Mouse (Mus musculus) liver, embryonic 14.5 days (tissue): ENCODE measurements around the gene Duxbl3. TPM values are rescaled to one million over a fixed set of nuclear protein-coding genes. Genes with fewer than 3 reads are reported as not detected.

Source experiments
- ATAC-seq: fragments of 200-750 bp; cut with Nextera tagmentation; 2 replicates; pipeline ENCODE4 v1.8.0; 2017; ENCODE audit warnings: moderate number of reproducible peaks, mild to moderate bottlenecking, moderate library complexity; ENCODE audit not compliant: insufficient read depth
- DNase-seq, 3 experiments: peaks; one replicate each; pipeline ENCODE4 v3.0.0-alpha.2; 2012 to 2013; ENCODE audit warnings: low read depth in 3 of 3, low spot score in 3 of 3
- H3K27ac ChIP-seq: fragments of 300-500 bp; sonication (generic); 2 replicates; pipeline ENCODE4 v1.5.1; 2014; ENCODE audit warnings: moderate library complexity, mild to moderate bottlenecking, control low read depth, inconsistent platforms
- H3K27me3 ChIP-seq: fragments of 300-500 bp; sonication (generic); 2 replicates; pipeline ENCODE4 v1.6.1; 2014; ENCODE audit warnings: mild to moderate bottlenecking, low read length, moderate library complexity; ENCODE audit not compliant: control insufficient read depth, insufficient read depth
- H3K36me3 ChIP-seq: fragments of 300-500 bp; sonication (generic); replicated peaks from 2 replicates; pipeline ENCODE4 v1.6.1; 2014; ENCODE audit warnings: low read depth; ENCODE audit not compliant: control insufficient read depth, insufficient read depth
- H3K4me1 ChIP-seq, 2 experiments: fragments of 200-500 bp in 1 of 2; fragments of 300-500 bp in 1 of 2; sonication (generic) in 1 of 2; replicated peaks; 2 replicates each; pipeline ENCODE4 v1.6.1; 2012 to 2014; ENCODE audit warnings: antibody characterized with exemption in 1 of 2, inconsistent platforms in 1 of 2, low read length in 1 of 2; ENCODE audit not compliant: control insufficient read depth in 2 of 2, insufficient read depth in 2 of 2
- H3K4me2 ChIP-seq: fragments of 300-500 bp; sonication (generic); 2 replicates; pipeline ENCODE4 v1.6.1; 2014; ENCODE audit warnings: low read depth, mild to moderate bottlenecking, control low read depth, moderate library complexity
- H3K4me3 ChIP-seq, 2 experiments: fragments of 200-500 bp in 1 of 2; fragments of 300-500 bp in 1 of 2; sonication (generic) in 1 of 2; 2 replicates each; pipeline ENCODE4 v1.5.1; 2012 to 2014; ENCODE audit warnings: low read depth in 2 of 2, low read length in 2 of 2, mild to moderate bottlenecking in 2 of 2, control low read depth in 1 of 2, inconsistent platforms in 1 of 2, moderate library complexity in 1 of 2; ENCODE audit not compliant: insufficient read depth in 1 of 2
- H3K9ac ChIP-seq: fragments of 300-500 bp; sonication (generic); replicated peaks from 2 replicates; pipeline ENCODE4 v1.6.1; 2014; ENCODE audit warnings: mild to moderate bottlenecking, control low read depth, moderate library complexity
- H3K9me3 ChIP-seq: fragments of 300-500 bp; sonication (generic); 2 replicates; pipeline ENCODE4 v1.6.1; 2016; ENCODE audit warnings: low read length, mixed read lengths; ENCODE audit not compliant: control insufficient read depth
- CTCF ChIP-seq: IDR thresholded peaks from 2 replicates; pipeline ENCODE4 v1.5.1; 2016; ENCODE audit warnings: antibody characterized with exemption, low read depth, control low read depth
- EP300 ChIP-seq: IDR thresholded peaks from 2 replicates; pipeline ENCODE4 v1.6.1; 2016; ENCODE audit warnings: antibody characterized with exemption, low read depth
- whole genome bisulfite sequencing: fragments of 180-500 bp; shearing (Covaris S2); extraction: QIAGEN DNeasy Blood & Tissue Kit; methylation state at CpG from one replicate; pipeline ENCODE4 v1.1.7; 2014; ENCODE audit not compliant: insufficient replicate concordance; 5-methylcytosine and 5-hydroxymethylcytosine counted together
- polyA plus RNA-seq, 2 experiments: library from polyadenylated mRNA; depleted of rRNA in 1 of 2; stranded (reverse) in 1 of 2; unstranded in 1 of 2; fragments of >200 nt; fragmentation: Nextera tagmentation in 1 of 2; extraction: Ambion mirVana in 1 of 2; gene quantifications; 2 replicates each; pipeline versions ENCODE4 v1.2.1 to v1.2.3; 2012 to 2014

Gene Duxbl3
- polyA plus RNA-seq, 2 experiments: not detected

- no peaks in the 10 kb centered on the region for H3K4me1 ChIP-seq
- no peak overlapping the region for H3K9ac ChIP-seq
- H3K9me3 ChIP-seq: no peaks in the 10 kb centered on the region
- H3K27ac ChIP-seq: no peak overlapping the region
- ATAC-seq (no peak), DNase-seq (no peak)
- no peak overlapping the region for H3K4me2 ChIP-seq
- H3K36me3 ChIP-seq: no peaks in the 10 kb centered on the region
- TF ChIP-seq CTCF (no peak), EP300 (no peak)
- H3K27me3 ChIP-seq: no peaks in the 10 kb centered on the region
- H3K4me3 ChIP-seq: no peak overlapping the region
- 43% methylated on average over 1 of the region's 1 CpGs for WGBS
Observed at GRCm38 (mm10) chr14:26309511-26309910, 51.7 kb downstream of the Duxbl3 start.

- Histone ChIP-seq H3K9ac (no peak overlapping the region), H3K9me3 (no peaks in the 10 kb centered on the region), H3K4me3 (no peak overlapping the region), H3K4me1 (0 out of 4 replicates have a peak, but pooled peaks cover 0 to 1% of the 10 kb centered on the region in 2 experiments), H3K4me2 (no peak overlapping the region), H3K27me3 (no peaks in the 10 kb centered on the region), H3K27ac (no peak overlapping the region), H3K36me3 (no peaks in the 10 kb centered on the region)
- no peak for TF ChIP-seq EP300
- no peak for TF ChIP-seq CTCF
- DNase-seq: no peak
- 30% methylated on average over 3 of the region's 3 CpGs for WGBS
- ATAC-seq: no peak
Observed at GRCm38 (mm10) chr14:26316246-26316730, 58.5 kb downstream of the Duxbl3 start.

Other genes with a start within 250 kb of the Duxbl3 start
- gene Gm9780, start 215.3 kb upstream of the Duxbl3 start, polyA plus RNA-seq (2012; rRNA removed): 2.6 and 3.3 TPM in 2 replicates
- 1.2 and 1.9 TPM in 2 replicates for gene Gm9780, start 215.3 kb upstream of the Duxbl3 start, polyA plus RNA-seq (2014; fragmentation: Nextera tagmentation; extraction: Ambion mirVana)
- 5.0 and 6.0 TPM in 2 replicates for gene Tmem254c, start 190.6 kb upstream of the Duxbl3 start, polyA plus RNA-seq (2012; rRNA removed)
- 12.3 and 13.8 TPM in 2 replicates for gene Tmem254c, start 190.6 kb upstream of the Duxbl3 start, polyA plus RNA-seq (2014; fragmentation: Nextera tagmentation; extraction: Ambion mirVana)
- gene Cphx2, start 176.4 kb upstream of the Duxbl3 start, polyA plus RNA-seq (2012; rRNA removed): not detected in 2 replicates
- gene Cphx2, start 176.4 kb upstream of the Duxbl3 start, polyA plus RNA-seq (2014; fragmentation: Nextera tagmentation; extraction: Ambion mirVana): not detected in 2 replicates
- not detected in 2 replicates for gene Cphx3, start 175.7 kb upstream of the Duxbl3 start, polyA plus RNA-seq (2012; rRNA removed)
- gene Cphx3, start 175.7 kb upstream of the Duxbl3 start, polyA plus RNA-seq (2014; fragmentation: Nextera tagmentation; extraction: Ambion mirVana): not detected in 2 replicates
- gene Duxbl2, start 139.6 kb upstream of the Duxbl3 start, polyA plus RNA-seq (2012; rRNA removed): 0.06 TPM in 1 of 2 replicates, not detected in the other
- not detected in 2 replicates for gene Duxbl2, start 139.6 kb upstream of the Duxbl3 start, polyA plus RNA-seq (2014; fragmentation: Nextera tagmentation; extraction: Ambion mirVana)
- 0.41 and 0.49 TPM in 2 replicates for gene Plac9b, start 75.5 kb upstream of the Duxbl3 start, polyA plus RNA-seq (2012; rRNA removed)
- 1.9 and 3.2 TPM in 2 replicates for gene Plac9b, start 75.5 kb upstream of the Duxbl3 start, polyA plus RNA-seq (2014; fragmentation: Nextera tagmentation; extraction: Ambion mirVana)
- 5.9 and 6.7 TPM in 2 replicates for gene Tmem254b, start 50.9 kb upstream of the Duxbl3 start, polyA plus RNA-seq (2012; rRNA removed)
- gene Tmem254b, start 50.9 kb upstream of the Duxbl3 start, polyA plus RNA-seq (2014; fragmentation: Nextera tagmentation; extraction: Ambion mirVana): 17.3 and 17.5 TPM in 2 replicates